Mouse (Mus musculus): ENCODE measurements around the gene Gdf5.

- TF ChIP-seq POLR2A (IDR thresholded peaks at IDR 0.05; ENCODE audit: borderline replicate concordance, control insufficient read depth, low read depth, low read length) (no peak), CTCF (IDR thresholded peaks at IDR 0.05; ENCODE audit: control insufficient read depth, insufficient read depth, low read length) (no peak)
Observed at GRCm38 (mm10) chr2:155959981-155960380, 14.8 kb upstream of the Gdf5 start.
